Mouse (Mus musculus): ENCODE results near the gene Gemin7. TPM values are rescaled to one million over a fixed set of nuclear protein-coding genes. Genes with fewer than 3 reads are reported as not detected.

The Gemin7 gene
- polyA plus RNA-seq (2015; fragmentation: Nextera tagmentation; extraction: Ambion mirVana) = 61.7 and 66.9 TPM in 2 replicates

- H3K36me3 ChIP-seq (replicated peaks; ENCODE audit: insufficient read depth, low read length) = peaks cover 4% of the 10 kb centered on the region
- TF ChIP-seq CTCF (IDR thresholded peaks at IDR 0.05; ENCODE audit: low read depth) = no peak
- TF ChIP-seq EP300 (IDR thresholded peaks at IDR 0.05; ENCODE audit: low read depth) = no peak
- H3K27ac ChIP-seq (ENCODE audit: low read depth) = peak within 1 kb of the TSS; percentile 69; the same call in 1 of the 2 replicates
- WGBS (ENCODE audit: insufficient replicate concordance) = 1% methylated on average over 55 of the region's 56 CpGs
- peak within 1 kb of the TSS; percentile 53 for H3K4me3 ChIP-seq (ENCODE audit: low read depth, low read length)
- H3K27me3 ChIP-seq (ENCODE audit: insufficient read depth, low read length) = peaks cover 5% of the 10 kb centered on the region; the same call in 1 of the 2 replicates
- H3K9me3 ChIP-seq (ENCODE audit: low read length) = no peaks in the 10 kb centered on the region
- H3K4me1 ChIP-seq (ENCODE audit: insufficient read depth) = peaks cover 40% of the 10 kb centered on the region
- peak; percentile 58 for DNase-seq
- ATAC-seq = no peak
- H3K4me2 ChIP-seq (ENCODE audit: low read depth, low read length) = peak within 1 kb of the TSS; percentile 83
- H3K9ac ChIP-seq (replicated peaks) = peak within 1 kb of the TSS; percentile 64
Measured at GRCm38 (mm10) chr7:19577141-19577852, at the start of gene Gemin7, which contains the start of gene Zfp296. TSS of gene Gemin7 (minus strand) at chr7:19577595. TSS of gene Zfp296 (plus strand) at chr7:19577287.

- Histone ChIP-seq H3K9me3 (ENCODE audit: low read length) (no peaks in the 10 kb centered on the region), H3K36me3 (replicated peaks; ENCODE audit: insufficient read depth, low read length) (no peaks in the 10 kb centered on the region), H3K9ac (replicated peaks) (no peak overlapping the region), H3K27me3 (ENCODE audit: insufficient read depth, low read length) (0 out of 2 replicates have a peak, but pooled peaks cover 3% of the 10 kb centered on the region), H3K4me3 (ENCODE audit: low read depth, low read length) (no peak overlapping the region), H3K4me1 (ENCODE audit: insufficient read depth) (peaks cover 13% of the 10 kb centered on the region), H3K4me2 (ENCODE audit: low read depth, low read length) (no peak overlapping the region), H3K27ac (ENCODE audit: low read depth) (no peak overlapping the region)
- ATAC-seq (no peak), DNase-seq (no peak)
- WGBS (ENCODE audit: insufficient replicate concordance) = 69% methylated on average over 2 of the region's 2 CpGs
- no peak for TF ChIP-seq EP300 (IDR thresholded peaks at IDR 0.05; ENCODE audit: low read depth)
- TF ChIP-seq CTCF (IDR thresholded peaks at IDR 0.05; ENCODE audit: low read depth) = no peak
Measured at GRCm38 (mm10) chr7:19623433-19623832, 46.0 kb upstream of the Gemin7 start.

- DNase-seq (no peak), ATAC-seq (no peak)
- Histone ChIP-seq H3K27me3 (ENCODE audit: insufficient read depth, low read length) (0 out of 2 replicates have a peak, but pooled peaks cover 3% of the 10 kb centered on the region), H3K4me1 (ENCODE audit: insufficient read depth) (peaks cover 4% of the 10 kb centered on the region), H3K4me2 (ENCODE audit: low read depth, low read length) (no peak overlapping the region), H3K4me3 (ENCODE audit: low read depth, low read length) (no peak overlapping the region), H3K36me3 (replicated peaks; ENCODE audit: insufficient read depth, low read length) (no peaks in the 10 kb centered on the region), H3K9ac (replicated peaks) (no peak overlapping the region), H3K9me3 (ENCODE audit: low read length) (no peaks in the 10 kb centered on the region), H3K27ac (ENCODE audit: low read depth) (no peak overlapping the region)
- TF ChIP-seq EP300 (IDR thresholded peaks at IDR 0.05; ENCODE audit: low read depth) = no peak
- no peak for TF ChIP-seq CTCF (IDR thresholded peaks at IDR 0.05; ENCODE audit: low read depth)
- 57% methylated on average over 6 of the region's 6 CpGs for WGBS (ENCODE audit: insufficient replicate concordance)
Measured at GRCm38 (mm10) chr7:19622241-19622640, 44.8 kb upstream of the Gemin7 start.

GRCm38 (mm10) chr7:19620811-19621210 lies 43.4 kb upstream of the Gemin7 start:
- Histone ChIP-seq H3K4me2 (ENCODE audit: low read depth, low read length) (no peak overlapping the region), H3K27me3 (ENCODE audit: insufficient read depth, low read length) (0 out of 2 replicates have a peak, but pooled peaks cover 3% of the 10 kb centered on the region), H3K36me3 (replicated peaks; ENCODE audit: insufficient read depth, low read length) (no peaks in the 10 kb centered on the region), H3K9ac (replicated peaks) (no peak overlapping the region), H3K27ac (ENCODE audit: low read depth) (no peak overlapping the region), H3K9me3 (ENCODE audit: low read length) (no peaks in the 10 kb centered on the region), H3K4me1 (ENCODE audit: insufficient read depth) (peaks cover 4% of the 10 kb centered on the region), H3K4me3 (ENCODE audit: low read depth, low read length) (no peak overlapping the region)
- WGBS (ENCODE audit: insufficient replicate concordance) = 87% methylated on average over 7 of the region's 7 CpGs
- TF ChIP-seq EP300 (IDR thresholded peaks at IDR 0.05; ENCODE audit: low read depth) (no peak), CTCF (IDR thresholded peaks at IDR 0.05; ENCODE audit: low read depth) (no peak)
- no peak for ATAC-seq
- DNase-seq = no peak

GRCm38 (mm10) chr7:19619004-19619801 lies 41.8 kb upstream of the Gemin7 start:
- ATAC-seq (peak; percentile 80), DNase-seq (peak; percentile 79)
- H3K4me1 ChIP-seq (ENCODE audit: insufficient read depth) = peaks cover 4% of the 10 kb centered on the region
- no peaks in the 10 kb centered on the region for H3K9me3 ChIP-seq (ENCODE audit: low read length)
- H3K27me3 ChIP-seq (ENCODE audit: insufficient read depth, low read length) = 0 out of 2 replicates have a peak, but pooled peaks cover 3% of the 10 kb centered on the region
- H3K9ac ChIP-seq (replicated peaks) = peak overlapping the region; percentile 23; the same call in 1 of the 2 replicates
- no peak overlapping the region for H3K27ac ChIP-seq (ENCODE audit: low read depth)
- peaks cover 3% of the 10 kb centered on the region; the same call in 1 of the 2 replicates for H3K36me3 ChIP-seq (replicated peaks; ENCODE audit: insufficient read depth, low read length)
- H3K4me3 ChIP-seq (ENCODE audit: low read depth, low read length) = peak overlapping the region; percentile 25; the same call in 1 of the 2 replicates
- 16% methylated on average over 35 of the region's 35 CpGs for WGBS (ENCODE audit: insufficient replicate concordance)
- peak overlapping the region; percentile 63 for H3K4me2 ChIP-seq (ENCODE audit: low read depth, low read length)
- TF ChIP-seq EP300 (IDR thresholded peaks at IDR 0.05; ENCODE audit: low read depth) (no peak), CTCF (IDR thresholded peaks at IDR 0.05; ENCODE audit: low read depth) (peak; percentile 96)

Measured in liver, postnatal 0 days (tissue).